Mouse (Mus musculus) forebrain, embryonic 14.5 days (tissue): ENCODE results near the gene Osbpl9. TPM values are rescaled to one million over a fixed set of nuclear protein-coding genes. Genes with fewer than 3 reads are reported as not detected.

Experiments used
- ATAC-seq: fragments of 200-750 bp; cut with Nextera tagmentation; 2 replicates; pipeline ENCODE4 v1.8.0; 2017; ENCODE audit warnings: mild to moderate bottlenecking, moderate library complexity
- DNase-seq: peaks from one replicate; pipeline ENCODE4 v3.0.0-alpha.2; 2015; ENCODE audit warnings: low spot score
- H3K27ac ChIP-seq: fragments of 300-500 bp; sonication (generic); 2 replicates; pipeline ENCODE4 v1.5.1; 2014; ENCODE audit warnings: low read depth, mild to moderate bottlenecking, control low read depth, low read length, moderate library complexity
- H3K27me3 ChIP-seq: fragments of 300-500 bp; sonication (generic); replicated peaks from 2 replicates; pipeline ENCODE4 v1.6.1; 2014; ENCODE audit warnings: low read length, control low read depth, mixed read lengths; ENCODE audit not compliant: control insufficient read depth, insufficient read depth
- H3K36me3 ChIP-seq: fragments of 300-500 bp; sonication (generic); 2 replicates; pipeline ENCODE4 v1.6.1; 2014; ENCODE audit warnings: low read length, control low read depth; ENCODE audit not compliant: control insufficient read depth, insufficient read depth
- H3K4me1 ChIP-seq: fragments of 300-500 bp; sonication (generic); 2 replicates; pipeline ENCODE4 v1.6.1; 2014; ENCODE audit warnings: antibody characterized with exemption, low read length, control low read depth; ENCODE audit not compliant: control insufficient read depth, insufficient read depth
- H3K4me2 ChIP-seq: fragments of 300-500 bp; sonication (generic); 2 replicates; pipeline ENCODE4 v1.6.1; 2014; ENCODE audit warnings: mild to moderate bottlenecking, control low read depth, low read length
- H3K4me3 ChIP-seq: fragments of 300-500 bp; sonication (generic); 2 replicates; pipeline ENCODE4 v1.5.1; 2014; ENCODE audit warnings: low read depth, low read length, control low read depth
- H3K9ac ChIP-seq: fragments of 300-500 bp; sonication (generic); 2 replicates; pipeline ENCODE4 v1.6.1; 2014; ENCODE audit warnings: mild to moderate bottlenecking, low read length, control low read depth, moderate library complexity
- H3K9me3 ChIP-seq: fragments of 300-500 bp; sonication (generic); replicated peaks from 2 replicates; pipeline ENCODE4 v1.6.1; 2016; ENCODE audit warnings: low read length, control low read depth, mixed read lengths; ENCODE audit not compliant: control insufficient read depth
- WGBS: fragments of 180-500 bp; shearing (Covaris S2); extraction: QIAGEN DNeasy Blood & Tissue Kit; methylation state at CpG from one replicate; pipeline ENCODE4 v1.1.7; 2014; 5-methylcytosine and 5-hydroxymethylcytosine counted together
- microRNA counts: library from miRNA; unstranded; fragments of <30 nt; microRNA quantifications from one replicate; lab custom pipeline; 2016
- microRNA-seq: library from miRNA; unstranded; fragments of <30 nt; microRNA quantifications from one replicate; pipeline ENCODE4, GENCODE M21; 2016
- polyA plus RNA-seq: library from polyadenylated mRNA; unstranded; fragments of >200 nt; fragmentation: Nextera tagmentation; extraction: Ambion mirVana; gene quantifications from 2 replicates; pipeline ENCODE4 v1.2.1, GENCODE M21; 2014

The Osbpl9 gene
- polyA plus RNA-seq, 1 experiment from 2014 or later: 75.3 TPM

DNA sequence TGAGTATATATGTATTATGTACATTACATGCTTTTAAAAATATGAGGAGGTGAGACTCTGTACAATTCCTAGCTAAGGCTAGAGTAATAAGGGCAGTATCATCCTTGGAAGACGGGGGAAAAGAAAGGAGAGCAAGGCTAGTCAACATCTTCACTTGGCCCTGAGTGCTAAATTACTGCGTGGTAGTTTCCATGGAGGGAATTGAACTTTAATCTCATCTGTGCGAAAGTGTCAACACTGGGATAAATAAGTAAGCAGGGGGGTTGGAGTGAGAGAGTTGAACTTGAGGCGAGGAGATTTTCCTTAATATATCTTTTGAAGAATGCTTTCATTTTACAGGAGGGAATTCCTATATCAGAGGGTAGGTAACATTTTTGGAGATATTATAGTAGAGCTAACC, 188.0 kb downstream of the Osbpl9 start:
- ATAC-seq (no peak), DNase-seq (no peak)
- H3K27me3 ChIP-seq: no peaks in the 10 kb centered on the region
- WGBS: 95% methylated on average over 4 of the region's 4 CpGs
- H3K4me3 ChIP-seq: no peak overlapping the region
- H3K4me2 ChIP-seq: no peak overlapping the region
- H3K4me1 ChIP-seq: no peaks in the 10 kb centered on the region
- H3K36me3 ChIP-seq: peaks cover 26% of the 10 kb centered on the region
- no peak overlapping the region for H3K9ac ChIP-seq
- no peaks in the 10 kb centered on the region for H3K9me3 ChIP-seq
- no peak overlapping the region for H3K27ac ChIP-seq

MicroRNAs within 50 kb of the gene (microRNA counts, 519-probe panel; counts per million panel counts)
- not detected for microRNA mmu-miR-761 (lab: Ali Mortazavi, UCI)

Small RNA genes lying within 50 kb of the gene (microRNA-seq; reads per million reads assigned to microRNA genes)
- gene Mir761: not detected

Other genes starting within 250 kb of the Osbpl9 start
- gene Nrd1, start 201.6 kb downstream of the Osbpl9 start, polyA plus RNA-seq: 45.6 and 49.8 TPM in 2 replicates
- 0.59 and 0.66 TPM in 2 replicates for gene Calr4, start 32.2 kb upstream of the Osbpl9 start, polyA plus RNA-seq
- 45.2 and 46.7 TPM in 2 replicates for gene Eps15, start 78.0 kb upstream of the Osbpl9 start, polyA plus RNA-seq
- gene Ttc39a, start 204.4 kb upstream of the Osbpl9 start, polyA plus RNA-seq: 0.54 and 1.0 TPM in 2 replicates